Mouse (Mus musculus): ENCODE measurements at regions not wholly inside any gene's neighbourhood (a gene's known extent, or its start where the extent isn't known, plus 50 kb on each side); places are given as distances from the start of the nearest gene placed in this dataset.
A peak's percentile ranks its signal among the peaks of the same experiment; 100 is the strongest.

- no peak for DNase-seq (ENCODE audit: low read depth, low spot score)
Measured at GRCm38 (mm10) chr11:18413769-18414168, 460.1 kb upstream of the Etaa1 start.

GRCm38 (mm10) chr11:18408071-18408752, 454.5 kb upstream of the Etaa1 start:
- no peak for DNase-seq (ENCODE audit: low read depth, low spot score)

- DNase-seq (ENCODE audit: low read depth, low spot score), result no peak
Measured at GRCm38 (mm10) chr11:18399561-18399960, 445.9 kb upstream of the Etaa1 start.

- peak; percentile 43 for DNase-seq (ENCODE audit: low read depth, low spot score)
Measured at GRCm38 (mm10) chr11:18396397-18396796, 442.7 kb upstream of the Etaa1 start.

- no peak for DNase-seq (ENCODE audit: low read depth, low spot score)
Measured at GRCm38 (mm10) chr11:18395631-18396030, 442.0 kb upstream of the Etaa1 start.

- peak; percentile 7 for DNase-seq (ENCODE audit: low read depth, low spot score)
Measured at GRCm38 (mm10) chr11:18372813-18373332, 419.2 kb upstream of the Etaa1 start.

GRCm38 (mm10) chr11:18371304-18371703, 417.6 kb upstream of the Etaa1 start:
- no peak for DNase-seq (ENCODE audit: low read depth, low spot score)

- DNase-seq (ENCODE audit: low read depth, low spot score), result peak; percentile 8
Measured at GRCm38 (mm10) chr11:18370861-18371260, 417.2 kb upstream of the Etaa1 start.

- no peak for DNase-seq (ENCODE audit: low read depth, low spot score)
Measured at GRCm38 (mm10) chr11:18354866-18355265, 401.2 kb upstream of the Etaa1 start.

- no peak for DNase-seq (ENCODE audit: low read depth, low spot score)
Measured at GRCm38 (mm10) chr11:18354156-18354555, 400.5 kb upstream of the Etaa1 start.

GRCm38 (mm10) chr11:18347841-18348240, 394.2 kb upstream of the Etaa1 start:
- DNase-seq (ENCODE audit: low read depth, low spot score), result no peak

- no peak for DNase-seq (ENCODE audit: low read depth, low spot score)
Measured at GRCm38 (mm10) chr11:18313510-18314301, 360.0 kb upstream of the Etaa1 start.

GRCm38 (mm10) chr11:18296194-18297125, 342.8 kb upstream of the Etaa1 start:
- DNase-seq (ENCODE audit: low read depth, low spot score), result no peak

- no peak for DNase-seq (ENCODE audit: low read depth, low spot score)
Measured at GRCm38 (mm10) chr11:18278585-18279136, 325.0 kb upstream of the Etaa1 start.

GRCm38 (mm10) chr11:18272392-18272791, 318.7 kb upstream of the Etaa1 start:
- DNase-seq (ENCODE audit: low read depth, low spot score), result no peak

- no peak for DNase-seq (ENCODE audit: low read depth, low spot score)
Measured at GRCm38 (mm10) chr11:18266161-18266560, 312.5 kb upstream of the Etaa1 start.

- no peak for DNase-seq (ENCODE audit: low read depth, low spot score)
Measured at GRCm38 (mm10) chr11:18262901-18263300, 309.2 kb upstream of the Etaa1 start.

GRCm38 (mm10) chr11:18249236-18249635, 295.6 kb upstream of the Etaa1 start:
- peak; percentile 8 for DNase-seq (ENCODE audit: low read depth, low spot score)

- no peak for DNase-seq (ENCODE audit: low read depth, low spot score)
Measured at GRCm38 (mm10) chr11:18216762-18217161, 263.1 kb upstream of the Etaa1 start.

- no peak for DNase-seq (ENCODE audit: low read depth, low spot score)
Measured at GRCm38 (mm10) chr11:18173028-18173427, 219.4 kb upstream of the Etaa1 start.

- no peak for DNase-seq (ENCODE audit: low read depth, low spot score)
Measured at GRCm38 (mm10) chr11:18171207-18171776, 217.6 kb upstream of the Etaa1 start.

Measured in forelimb bud, embryonic 11.5 days (tissue).